Mouse (Mus musculus) T-helper 1 cell (primary cell): ENCODE measurements around the gene Msmp.
"Not testable (repeated sequence)": the region's sequence is repeated elsewhere in the genome, so short reads cannot be mapped to it uniquely, and the experiment has no call there.

ENCODE experiments used
- in situ Hi-C: fragments of 300-600 bp; cut with MboI, MseI; formaldehyde crosslinking; loops from one replicate; pipeline ENCODE4 v1.15.1; 2025; ENCODE audit warnings: high pct_unique_total_duplicates

Gene Msmp

GRCm38 (mm10) chr4:43562769-43563600 is 21.3 kb downstream of the Msmp start:
- in situ Hi-C loops, result loop anchor here (5.0 kb wide), 1 partner anchor 516 kb away; the partner anchor contains the start of gene Fam214b

- in situ Hi-C loops, result loop anchor here (5.0 kb wide), 1 partner anchor 515 kb away; the partner anchor contains the start of gene Fam214b
Observed at GRCm38 (mm10) chr4:43561997-43562768, 22.1 kb downstream of the Msmp start, which contains the start of the genes Creb3 and Tln1. Gene Creb3, plus strand, starts transcription at chr4:43562332. Gene Tln1, minus strand, starts transcription at chr4:43562691.

- in situ Hi-C loops, result loop anchor here (5.0 kb wide), 1 partner anchor 514 kb away; the partner anchor contains the start of gene Fam214b
Observed at GRCm38 (mm10) chr4:43561436-43561996, 22.8 kb downstream of the Msmp start.

GRCm38 (mm10) chr4:43560976-43561375 is 23.3 kb downstream of the Msmp start:
- in situ Hi-C loops, result loop anchor here (5.0 kb wide), 1 partner anchor 514 kb away; the partner anchor contains the start of gene Fam214b

- in situ Hi-C loops, result loop anchor here (5.0 kb wide), 1 partner anchor 513 kb away; the partner anchor contains the start of gene Fam214b
Observed at GRCm38 (mm10) chr4:43560243-43560611, 24.1 kb downstream of the Msmp start.

GRCm38 (mm10) chr4:43559519-43560242 is 24.6 kb downstream of the Msmp start:
- in situ Hi-C loops, result loop anchor here (5.0 kb wide), 1 partner anchor 512 kb away; the partner anchor contains the start of gene Fam214b

GRCm38 (mm10) chr4:43558631-43559356 is 25.5 kb downstream of the Msmp start:
- in situ Hi-C loops, result no loop called here

- in situ Hi-C loops, result no loop called here
Observed at GRCm38 (mm10) chr4:43558028-43558630, 26.2 kb downstream of the Msmp start.

GRCm38 (mm10) chr4:43555926-43556325 is 28.4 kb downstream of the Msmp start:
- in situ Hi-C loops, result no loop called here

- in situ Hi-C loops, result no loop called here
Observed at GRCm38 (mm10) chr4:43553891-43554290, 30.4 kb downstream of the Msmp start.

GRCm38 (mm10) chr4:43552437-43552836 is 31.9 kb downstream of the Msmp start:
- in situ Hi-C loops, result no loop called here

- in situ Hi-C loops, result not testable (repeated sequence)
Observed at GRCm38 (mm10) chr4:43551854-43552253, 32.4 kb downstream of the Msmp start.

GRCm38 (mm10) chr4:43549055-43549454 is 35.2 kb downstream of the Msmp start:
- in situ Hi-C loops, result no loop called here

GRCm38 (mm10) chr4:43547160-43547559 is 37.1 kb downstream of the Msmp start:
- in situ Hi-C loops, result no loop called here

GRCm38 (mm10) chr4:43546375-43547047 is 37.8 kb downstream of the Msmp start:
- in situ Hi-C loops, result no loop called here

GRCm38 (mm10) chr4:43542044-43542443 is 42.2 kb downstream of the Msmp start:
- in situ Hi-C loops, result no loop called here

- in situ Hi-C loops, result no loop called here
Observed at GRCm38 (mm10) chr4:43536031-43536430, 48.3 kb downstream of the Msmp start.

- in situ Hi-C loops, result no loop called here
Observed at GRCm38 (mm10) chr4:43535628-43536027, 48.7 kb downstream of the Msmp start.

GRCm38 (mm10) chr4:43533270-43533669 is 51.0 kb downstream of the Msmp start:
- in situ Hi-C loops, result no loop called here
